Mouse (Mus musculus) MEL (cell line): ENCODE measurements at regions not wholly inside any gene's neighbourhood (a gene's known extent, or its start where the extent isn't known, plus 50 kb on each side); places are given as distances from the start of the nearest gene placed in this dataset.

Source experiments
- DNase-seq: peaks from one replicate; pipeline ENCODE4 v3.0.0; 2011; ENCODE audit warnings: low read depth, low spot score
- H3K27ac ChIP-seq: 2 replicates; pipeline ENCODE4 v1.5.1; 2012; ENCODE audit warnings: low read depth, mild to moderate bottlenecking, control low read depth, low read length, moderate library complexity; ENCODE audit not compliant: control insufficient read depth
- H3K27me3 ChIP-seq, 2 experiments: fragments of 150-350 bp in 1 of 2; sonication (generic) in 1 of 2; 2 replicates each; pipeline ENCODE4 v1.6.1; 2012; ENCODE audit warnings: low read length in 2 of 2, mild to moderate bottlenecking in 2 of 2, improper control_type of control experiment in 1 of 2, moderate library complexity in 1 of 2; ENCODE audit not compliant: insufficient read depth in 2 of 2, control insufficient read depth in 1 of 2
- H3K36me3 ChIP-seq, 2 experiments: 2 replicates each; pipeline ENCODE4 v1.6.1; 2012 to 2014; ENCODE audit warnings: low read length in 2 of 2, improper control_type of control experiment in 1 of 2, inconsistent platforms in 1 of 2, mild to moderate bottlenecking in 1 of 2; ENCODE audit not compliant: insufficient read depth in 2 of 2, control insufficient read depth in 1 of 2
- H3K4me1 ChIP-seq, 2 experiments: fragments of 150-350 bp in 1 of 2; sonication (generic) in 1 of 2; 2 replicates each; pipeline ENCODE4 v1.6.1; 2012; ENCODE audit warnings: low read length in 2 of 2, improper control_type of control experiment in 1 of 2, mild to moderate bottlenecking in 1 of 2; ENCODE audit not compliant: insufficient read depth in 2 of 2, control insufficient read depth in 1 of 2
- H3K4me3 ChIP-seq, 2 experiments: fragments of 150-350 bp in 1 of 2; sonication (generic) in 1 of 2; 2 replicates each; pipeline ENCODE4 v1.5.1; 2012; ENCODE audit warnings: low read depth in 2 of 2, low read length in 2 of 2, mild to moderate bottlenecking in 2 of 2, moderate library complexity in 2 of 2, control low read depth in 1 of 2, improper control_type of control experiment in 1 of 2; ENCODE audit not compliant: control insufficient read depth in 1 of 2, insufficient read depth in 1 of 2
- H3K79me2 ChIP-seq: 2 replicates; pipeline ENCODE4 v1.6.1; 2012; ENCODE audit warnings: mild to moderate bottlenecking, low read length, moderate library complexity; ENCODE audit not compliant: control insufficient read depth, poor library complexity, insufficient read depth
- H3K9ac ChIP-seq: 2 replicates; pipeline ENCODE4 v1.6.1; 2012; ENCODE audit warnings: low read depth, mild to moderate bottlenecking, control low read depth, low read length, moderate library complexity; ENCODE audit not compliant: control insufficient read depth, poor library complexity, severe bottlenecking
- H3K9me3 ChIP-seq: fragments of 150-350 bp; sonication (generic); replicated peaks from 2 replicates; pipeline ENCODE4 v1.6.1; 2012; ENCODE audit warnings: mild to moderate bottlenecking, low read length, improper control_type of control experiment, moderate library complexity; ENCODE audit not compliant: insufficient read depth
- CTCF ChIP-seq, 3 experiments: IDR thresholded peaks in 2 of 3; conservative IDR thresholded peaks in 1 of 3; 2 replicates each; pipeline ENCODE4 v1.5.1; 2011 to 2012; ENCODE audit warnings: low read length in 3 of 3, low read depth in 2 of 3, mild to moderate bottlenecking in 2 of 3, improper control_type of control experiment in 1 of 3, inconsistent platforms in 1 of 3, mixed read lengths in 1 of 3, moderate library complexity in 1 of 3; ENCODE audit not compliant: control insufficient read depth in 1 of 3, insufficient read depth in 1 of 3, poor library complexity in 1 of 3, severe bottlenecking in 1 of 3
- ETS1 ChIP-seq: IDR thresholded peaks from 2 replicates; pipeline ENCODE4 v1.6.1; 2012; ENCODE audit warnings: low read depth, mild to moderate bottlenecking, inconsistent platforms, low read length, improper control_type of control experiment, moderate library complexity
- GATA1 ChIP-seq: IDR thresholded peaks from 2 replicates; pipeline ENCODE4 v1.6.1; 2011; ENCODE audit warnings: low read depth, low read length, improper control_type of control experiment
- MAZ ChIP-seq: IDR thresholded peaks from 2 replicates; pipeline ENCODE4 v1.6.1; 2012; ENCODE audit warnings: low read depth, mild to moderate bottlenecking, inconsistent platforms, low read length, improper control_type of control experiment
- POLR2A ChIP-seq, 2 experiments: IDR thresholded peaks; 2 replicates each; pipeline ENCODE4 v1.6.1; 2011 to 2012; ENCODE audit warnings: low read length in 2 of 2, mild to moderate bottlenecking in 2 of 2, control low read depth in 1 of 2, improper control_type of control experiment in 1 of 2, low read depth in 1 of 2, moderate library complexity in 1 of 2; ENCODE audit not compliant: control insufficient read depth in 1 of 2, insufficient read depth in 1 of 2, poor library complexity in 1 of 2
- POLR2AphosphoS2 ChIP-seq: IDR thresholded peaks from 2 replicates; pipeline ENCODE4 v1.6.1; 2011; ENCODE audit warnings: low read length, improper control_type of control experiment
- POLR2AphosphoS5 ChIP-seq: IDR thresholded peaks from 2 replicates; pipeline ENCODE4 v1.6.1; 2012; ENCODE audit warnings: low read depth, borderline replicate concordance, mild to moderate bottlenecking, inconsistent platforms, low read length, moderate library complexity, mixed read lengths
- RAD21 ChIP-seq: IDR thresholded peaks from 2 replicates; pipeline ENCODE4 v1.6.1; 2011; ENCODE audit warnings: mild to moderate bottlenecking, low read depth, low read length, improper control_type of control experiment
- SMC3 ChIP-seq: IDR thresholded peaks from 2 replicates; pipeline ENCODE4 v1.6.1; 2011; ENCODE audit warnings: low read depth, low read length, improper control_type of control experiment
- USF2 ChIP-seq, 2 experiments: IDR thresholded peaks; 2 replicates each; pipeline ENCODE4 v1.6.1; 2011 to 2012; ENCODE audit warnings: improper control_type of control experiment in 2 of 2, low read length in 2 of 2, borderline replicate concordance in 1 of 2, inconsistent platforms in 1 of 2, low read depth in 1 of 2, mild to moderate bottlenecking in 1 of 2; ENCODE audit not compliant: insufficient read depth in 1 of 2
- ZC3H11A ChIP-seq: IDR thresholded peaks from 2 replicates; pipeline ENCODE4 v1.6.1; 2012; ENCODE audit warnings: low read depth, mild to moderate bottlenecking, inconsistent platforms, low read length, improper control_type of control experiment
- ZKSCAN1 ChIP-seq: IDR thresholded peaks from 2 replicates; pipeline ENCODE4 v1.6.1; 2012; ENCODE audit warnings: low read depth, mild to moderate bottlenecking, inconsistent platforms, low read length, improper control_type of control experiment, moderate library complexity

DNA sequence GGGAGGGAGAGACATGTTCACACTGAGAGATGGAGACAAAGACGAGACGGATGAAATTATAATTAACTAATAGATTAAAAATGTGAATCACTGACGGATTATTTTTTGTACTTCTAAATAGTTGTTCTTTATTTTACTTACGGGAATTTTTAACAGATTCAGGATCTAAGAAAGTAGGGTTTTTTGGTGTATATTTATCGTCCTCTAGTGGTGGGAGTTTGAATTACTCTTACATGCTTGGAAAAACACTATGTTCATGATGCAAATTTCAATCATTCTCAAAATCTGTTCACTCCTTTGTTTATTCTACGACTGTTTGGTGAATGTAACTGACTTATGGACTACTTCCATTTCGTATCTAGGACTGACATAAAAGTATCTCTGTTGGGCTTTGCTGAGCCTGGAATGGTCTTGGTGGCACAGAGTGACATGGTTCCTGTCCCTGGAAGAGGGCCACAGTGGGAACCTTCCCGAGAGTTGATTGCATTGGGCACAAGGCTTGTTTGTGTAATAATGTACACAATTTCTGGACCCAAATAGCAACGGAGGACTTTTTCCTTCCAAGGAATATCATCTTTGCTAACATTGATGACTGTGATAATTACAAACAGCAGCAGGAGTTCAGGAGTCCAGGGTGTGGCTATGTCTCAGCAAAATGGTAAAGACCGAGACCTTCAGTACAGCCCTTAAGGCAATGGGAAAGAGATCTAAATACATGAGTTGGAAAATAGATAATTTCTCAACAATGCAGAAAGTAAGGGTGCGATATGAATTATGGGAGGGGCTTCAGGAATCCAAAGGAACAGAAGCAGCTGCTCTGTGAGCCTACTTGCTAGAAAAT lies 139.3 kb upstream of the Dcn start:
- Histone ChIP-seq H3K4me3 (no peak overlapping the region), H3K4me1 (no peaks in the 10 kb centered on the region), H3K9me3 (no peaks in the 10 kb centered on the region), H3K27me3 (no peaks in the 10 kb centered on the region), H3K27ac (no peak overlapping the region), H3K9ac (no peak overlapping the region), H3K36me3 (no peaks in the 10 kb centered on the region), H3K79me2 (no peaks in the 10 kb centered on the region)
- peak; percentile 14 for DNase-seq
- TF ChIP-seq RAD21 (peak; percentile 78), ZC3H11A (peak; percentile 46), POLR2AphosphoS5 (no peak), SMC3 (peak; percentile 63), CTCF (IDR thresholded peaks at IDR 0.05 in 2 of 3, conservative IDR thresholded peaks at IDR 0.05 in 1 of 3; ENCODE audit: control insufficient read depth in 1 of 3, insufficient read depth in 1 of 3, low read depth in 2 of 3, low read length in 3 of 3, poor library complexity in 1 of 3, severe bottlenecking in 1 of 3) (peak; percentile 5 to 79 (median 63); a peak in 5 of 6 replicates), MAZ (no peak)

DNA sequence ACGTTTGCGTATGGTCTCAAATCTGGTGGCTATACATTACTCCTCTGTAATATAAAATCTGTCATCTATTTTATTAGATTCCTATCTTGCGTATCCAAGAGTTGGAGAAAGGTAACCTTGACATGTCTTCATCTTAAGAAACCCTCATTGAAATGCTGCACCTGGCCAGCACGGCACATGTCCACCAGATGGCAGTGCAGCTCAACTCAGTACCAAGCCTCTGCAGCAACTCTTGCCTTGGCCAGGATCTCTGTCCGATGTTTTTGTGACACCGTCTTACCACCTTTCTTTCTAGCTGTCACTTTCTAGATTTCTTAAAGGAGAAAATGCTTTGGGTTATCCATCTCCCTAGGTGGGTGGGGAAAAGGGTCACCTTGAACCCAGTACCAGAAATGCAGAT lies 134.1 kb upstream of the Dcn start:
- TF ChIP-seq RAD21: peak; percentile 59
- peak; percentile 36 to 84 (median 70); a peak in 5 of 6 replicates for TF ChIP-seq CTCF (IDR thresholded peaks at IDR 0.05 in 2 of 3, conservative IDR thresholded peaks at IDR 0.05 in 1 of 3; ENCODE audit: control insufficient read depth in 1 of 3, insufficient read depth in 1 of 3, low read depth in 2 of 3, low read length in 3 of 3, poor library complexity in 1 of 3, severe bottlenecking in 1 of 3)
- no peak for TF ChIP-seq ZKSCAN1
- TF ChIP-seq ETS1: no peak
- TF ChIP-seq ZC3H11A: peak; percentile 39; the same call in 1 of the 2 replicates
- peak; percentile 71 for TF ChIP-seq SMC3
- no peak for TF ChIP-seq POLR2AphosphoS2
- Histone ChIP-seq H3K27ac (no peak overlapping the region), H3K79me2 (no peaks in the 10 kb centered on the region), H3K4me3 (no peak overlapping the region), H3K9ac (no peak overlapping the region), H3K9me3 (no peaks in the 10 kb centered on the region), H3K36me3 (no peaks in the 10 kb centered on the region), H3K4me1 (no peaks in the 10 kb centered on the region), H3K27me3 (no peaks in the 10 kb centered on the region)
- DNase-seq: peak; percentile 50

DNA sequence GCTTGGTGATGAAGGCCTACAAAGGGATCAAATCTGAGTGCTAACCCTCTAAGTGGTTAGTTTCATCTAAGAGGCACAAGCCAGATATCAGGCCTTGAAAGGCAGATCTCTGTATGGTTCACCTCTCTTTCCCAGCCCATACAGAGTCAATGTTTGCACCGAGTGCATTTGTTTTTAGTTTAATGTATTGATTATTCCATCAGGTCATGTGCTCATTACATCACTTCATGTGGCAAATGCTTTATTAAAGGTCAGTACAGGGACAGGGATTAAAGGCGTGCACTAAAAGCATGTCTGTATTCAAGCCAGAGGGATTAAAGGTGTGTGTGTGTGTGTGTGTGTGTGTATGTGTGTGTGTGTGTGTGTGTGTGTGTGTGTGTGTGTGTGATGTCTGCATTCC lies 132.5 kb upstream of the Dcn start:
- Histone ChIP-seq H3K27me3 (no peaks in the 10 kb centered on the region), H3K27ac (no peak overlapping the region), H3K4me3 (no peak overlapping the region), H3K4me1 (no peaks in the 10 kb centered on the region), H3K9me3 (no peaks in the 10 kb centered on the region), H3K9ac (no peak overlapping the region), H3K36me3 (no peaks in the 10 kb centered on the region), H3K79me2 (no peaks in the 10 kb centered on the region)
- TF ChIP-seq POLR2A (IDR thresholded peaks at IDR 0.05; ENCODE audit: control insufficient read depth in 1 of 2, insufficient read depth in 1 of 2, low read depth in 1 of 2, low read length in 2 of 2, poor library complexity in 1 of 2) (no peak), GATA1 (no peak), USF2 (IDR thresholded peaks at IDR 0.05; ENCODE audit: borderline replicate concordance in 1 of 2, insufficient read depth in 1 of 2, low read depth in 1 of 2, low read length in 2 of 2) (no peak)
- DNase-seq: no peak
